Mouse (Mus musculus) midbrain, embryonic 16.5 days (tissue): ENCODE data around the gene Rlf. TPM values are rescaled to one million over a fixed set of nuclear protein-coding genes. Genes with fewer than 3 reads are reported as not detected.

Source experiments
- ATAC-seq: fragments of 200-750 bp; cut with Nextera tagmentation; 2 replicates; pipeline ENCODE4 v1.8.0; 2017; ENCODE audit warnings: moderate TSS enrichment
- H3K27ac ChIP-seq: fragments of 300-500 bp; sonication (generic); 2 replicates; pipeline ENCODE4 v1.5.1; 2014; ENCODE audit warnings: mild to moderate bottlenecking, low read length, mixed read lengths
- H3K27me3 ChIP-seq: fragments of 300-500 bp; sonication (generic); 2 replicates; pipeline ENCODE4 v1.6.1; 2014; ENCODE audit warnings: low read depth, low read length, mixed read lengths; ENCODE audit not compliant: control insufficient read depth, insufficient read depth
- H3K36me3 ChIP-seq: fragments of 300-500 bp; sonication (generic); 2 replicates; pipeline ENCODE4 v1.6.1; 2014; ENCODE audit warnings: mild to moderate bottlenecking, low read length, moderate library complexity, mixed read lengths; ENCODE audit not compliant: control insufficient read depth, insufficient read depth
- H3K4me1 ChIP-seq: fragments of 300-500 bp; sonication (generic); 2 replicates; pipeline ENCODE4 v1.6.1; 2014; ENCODE audit warnings: mild to moderate bottlenecking, low read length, mixed read lengths; ENCODE audit not compliant: control insufficient read depth, insufficient read depth
- H3K4me2 ChIP-seq: fragments of 300-500 bp; sonication (generic); 2 replicates; pipeline ENCODE4 v1.6.1; 2014; ENCODE audit warnings: mild to moderate bottlenecking, low read length, mixed read lengths
- H3K4me3 ChIP-seq: fragments of 300-500 bp; sonication (generic); 2 replicates; pipeline ENCODE4 v1.5.1; 2014; ENCODE audit warnings: low read depth, mild to moderate bottlenecking, low read length, moderate library complexity, mixed read lengths
- H3K9ac ChIP-seq: fragments of 300-500 bp; sonication (generic); 2 replicates; pipeline ENCODE4 v1.6.1; 2014; ENCODE audit warnings: low read depth, low read length, mixed read lengths
- H3K9me3 ChIP-seq: fragments of 300-500 bp; sonication (generic); replicated peaks from 2 replicates; pipeline ENCODE4 v1.6.1; 2014; ENCODE audit warnings: mild to moderate bottlenecking, low read length, mixed read lengths; ENCODE audit not compliant: control insufficient read depth, poor library complexity, severe bottlenecking
- WGBS: fragments of 180-500 bp; shearing (Covaris S2); extraction: QIAGEN DNeasy Blood & Tissue Kit; methylation state at CpG from one replicate; pipeline ENCODE4 v1.1.7; 2014; 5-methylcytosine and 5-hydroxymethylcytosine counted together
- polyA plus RNA-seq: library from polyadenylated mRNA; unstranded; fragments of >200 nt; fragmentation: Nextera tagmentation; extraction: Ambion mirVana; gene quantifications from 2 replicates; pipeline ENCODE4 v1.2.1, GENCODE M21; 2015

The Rlf gene
- polyA plus RNA-seq, 1 experiment from 2014 or later, result 29.3 TPM

DNA sequence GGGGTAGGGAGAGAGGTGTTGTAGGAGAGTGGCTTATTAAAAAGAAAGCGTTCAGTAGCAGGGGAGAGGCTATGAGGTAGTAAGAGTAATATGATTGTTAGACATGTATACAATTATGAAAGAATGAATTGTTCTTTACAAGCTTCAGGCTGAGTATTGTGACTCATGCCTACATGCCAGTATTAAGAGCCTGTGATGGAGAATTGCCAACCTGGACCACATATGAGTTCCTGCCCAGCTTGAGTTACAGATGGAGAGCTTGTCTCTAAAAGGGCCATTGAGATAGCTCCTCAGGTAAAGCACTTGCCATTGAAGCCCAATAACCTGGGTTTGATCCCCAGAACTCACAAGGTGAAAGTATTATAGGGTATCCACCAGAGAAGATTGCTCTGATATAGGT lies 8.3 kb upstream of the Rlf start:
- H3K9me3 ChIP-seq, result no peaks in the 10 kb centered on the region
- no peak overlapping the region for H3K9ac ChIP-seq
- no peak overlapping the region for H3K27ac ChIP-seq
- H3K4me2 ChIP-seq, result no peak overlapping the region
- no peak overlapping the region for H3K4me3 ChIP-seq
- H3K4me1 ChIP-seq, result no peaks in the 10 kb centered on the region
- H3K27me3 ChIP-seq, result no peaks in the 10 kb centered on the region; the same call in 1 of the 2 replicates
- WGBS, result 85% methylated on average over 1 of the region's 1 CpGs
- no peak for ATAC-seq
- no peaks in the 10 kb centered on the region for H3K36me3 ChIP-seq

DNA sequence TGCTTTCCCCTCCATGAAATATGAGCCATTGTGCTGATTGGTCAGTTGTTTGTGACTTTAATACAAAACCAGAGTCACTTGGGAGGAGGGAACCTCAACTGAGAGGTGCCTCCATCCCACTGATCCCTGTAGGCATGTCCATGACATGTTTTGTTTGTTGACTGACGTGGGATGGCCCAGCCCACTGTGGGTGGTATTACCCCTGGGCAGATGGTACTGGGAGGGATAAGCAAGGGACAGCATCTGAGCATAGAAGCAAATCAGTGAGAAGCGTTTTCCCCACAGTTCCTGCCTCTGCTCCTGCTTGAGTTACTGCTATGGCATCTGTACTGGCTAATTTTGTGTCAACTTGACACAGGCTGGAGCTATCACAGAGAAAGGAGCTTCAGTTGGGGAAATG lies 1.3 kb upstream of the Rlf start:
- Histone ChIP-seq H3K4me3 (no peak overlapping the region), H3K36me3 (no peaks in the 10 kb centered on the region), H3K4me1 (peaks cover 22% of the 10 kb centered on the region), H3K27ac (no peak overlapping the region), H3K27me3 (peaks cover 3% of the 10 kb centered on the region), H3K9ac (no peak overlapping the region), H3K9me3 (no peaks in the 10 kb centered on the region), H3K4me2 (no peak overlapping the region)
- ATAC-seq, result no peak
- WGBS, result 79% methylated on average over 2 of the region's 2 CpGs

DNA sequence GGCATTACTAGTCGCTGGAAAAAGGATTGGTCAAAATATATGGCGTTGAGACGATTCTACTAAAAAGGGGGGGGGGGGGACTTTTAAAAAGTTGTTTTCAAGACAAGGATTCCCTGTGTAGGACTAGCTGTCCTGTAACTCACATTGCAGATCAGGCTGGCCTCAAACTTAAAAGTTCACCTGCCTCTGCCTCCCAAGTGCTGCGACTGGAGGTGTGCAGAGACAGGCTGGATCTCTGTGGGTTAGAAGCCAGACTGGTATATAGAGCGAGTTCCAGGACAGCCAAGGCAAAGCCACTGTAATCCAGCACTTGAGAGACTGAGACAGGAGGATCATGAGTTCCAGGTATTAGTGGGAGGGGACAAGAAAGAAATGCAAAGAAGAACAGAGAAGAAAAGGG lies 605 bp upstream of the Rlf start:
- 23% methylated on average over 5 of the region's 5 CpGs for WGBS
- ATAC-seq, result peak; percentile 66
- peaks cover 3% of the 10 kb centered on the region for H3K27me3 ChIP-seq
- peak overlapping the region; percentile 97 for H3K4me3 ChIP-seq
- H3K9ac ChIP-seq, result peak overlapping the region; percentile 69
- H3K4me2 ChIP-seq, result peak overlapping the region; percentile 53
- peaks cover 22% of the 10 kb centered on the region for H3K4me1 ChIP-seq
- H3K36me3 ChIP-seq, result no peaks in the 10 kb centered on the region
- H3K9me3 ChIP-seq, result no peaks in the 10 kb centered on the region
- peak overlapping the region; percentile 94 for H3K27ac ChIP-seq

DNA sequence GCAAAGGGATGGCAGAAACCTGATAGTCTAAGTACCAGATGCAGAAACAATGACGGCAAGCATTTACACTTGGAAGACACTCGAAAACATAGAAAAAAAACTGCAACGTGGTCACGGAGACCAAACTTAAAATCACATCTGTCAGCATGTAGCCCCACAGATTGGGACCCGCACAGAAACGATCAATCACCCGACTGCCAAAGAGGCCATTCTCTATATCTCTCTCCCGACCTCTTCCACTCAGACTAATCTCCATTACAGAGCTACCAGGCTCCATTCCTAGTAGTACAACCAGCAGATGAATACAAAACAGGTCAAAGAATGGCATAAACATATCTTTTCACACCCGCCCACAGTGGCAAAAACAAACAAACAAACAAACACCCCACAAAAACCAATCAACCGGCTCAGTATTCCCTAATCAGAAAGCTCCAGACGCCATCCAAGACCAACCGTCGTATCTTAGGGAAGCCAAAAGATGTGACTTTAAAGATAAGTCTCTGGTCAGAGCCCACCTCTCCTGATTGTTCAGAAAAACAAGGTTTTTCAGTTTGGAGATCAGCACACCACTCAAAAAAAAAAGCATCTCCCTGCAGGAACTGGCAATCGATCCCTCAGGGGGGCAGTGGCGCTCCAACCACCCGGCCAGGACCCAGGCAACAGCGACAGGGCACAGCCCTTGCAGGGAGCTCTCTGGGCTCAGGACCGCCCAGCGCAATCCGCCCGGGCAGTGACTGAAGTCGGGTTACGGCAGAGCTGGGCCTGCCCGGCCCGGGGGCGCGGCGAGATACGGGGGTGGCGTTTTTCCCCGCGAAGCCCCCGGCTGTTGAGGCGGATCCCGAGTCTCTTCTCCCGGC lies 720 bp downstream of the Rlf start:
- 2% methylated on average over 35 of the region's 36 CpGs for WGBS
- peak overlapping the region; percentile 94 for H3K27ac ChIP-seq

DNA sequence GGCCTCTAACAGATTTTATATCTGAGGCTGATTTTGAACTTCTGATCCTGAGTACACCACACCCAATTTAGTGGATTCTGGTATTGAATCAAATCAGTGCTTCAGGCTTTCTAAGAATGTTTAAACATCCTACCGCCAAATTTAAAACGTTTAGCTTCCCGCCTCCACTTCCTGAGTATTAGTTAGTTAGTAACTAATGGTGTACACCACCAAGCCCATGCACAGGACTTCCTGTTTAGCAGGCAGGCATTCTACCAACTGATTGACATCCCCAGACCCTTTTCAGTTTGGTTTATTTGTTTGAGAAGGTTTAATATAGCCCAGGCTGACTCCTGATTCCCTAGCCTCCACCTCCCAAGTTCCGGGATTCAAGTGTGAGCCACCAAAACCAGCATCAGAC lies 6.0 kb downstream of the Rlf start:
- WGBS, result 90% methylated on average over 4 of the region's 4 CpGs
- Histone ChIP-seq H3K27ac (no peak overlapping the region), H3K4me1 (peaks cover 17% of the 10 kb centered on the region), H3K9ac (no peak overlapping the region), H3K9me3 (peaks cover 2% of the 10 kb centered on the region; the same call in 1 of the 2 replicates), H3K4me3 (no peak overlapping the region), H3K27me3 (no peaks in the 10 kb centered on the region), H3K36me3 (no peaks in the 10 kb centered on the region), H3K4me2 (no peak overlapping the region)
- no peak for ATAC-seq

More for the DNA sequence above, 720 bp downstream of the Rlf start:
- Histone ChIP-seq H3K9me3 (no peaks in the 10 kb centered on the region), H3K27me3 (peaks cover 3% of the 10 kb centered on the region), H3K36me3 (no peaks in the 10 kb centered on the region), H3K4me1 (peaks cover 22% of the 10 kb centered on the region), H3K4me2 (peak overlapping the region; percentile 74), H3K9ac (peak overlapping the region; percentile 96), H3K4me3 (peak overlapping the region; percentile 97)
- peak; percentile 85 for ATAC-seq

DNA sequence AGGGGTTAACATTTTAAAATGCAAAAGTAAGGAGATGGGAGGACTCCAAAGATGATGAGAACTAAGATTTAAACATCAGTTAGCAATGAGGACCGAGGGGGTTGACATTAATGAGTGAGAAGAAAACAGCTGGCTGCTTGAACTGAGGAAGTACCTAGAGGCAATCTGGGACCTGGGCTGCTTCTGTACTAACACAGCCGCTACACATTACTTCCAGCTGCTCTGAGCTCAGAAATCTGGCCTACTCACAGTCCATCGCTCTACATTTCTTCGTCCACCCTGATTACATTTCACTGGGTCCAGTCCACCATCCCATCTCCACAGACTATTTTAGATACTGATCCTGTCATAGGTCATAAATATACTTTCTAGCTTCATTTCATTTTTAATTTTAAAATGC lies 17.0 kb downstream of the Rlf start:
- H3K4me3 ChIP-seq, result no peak overlapping the region

DNA sequence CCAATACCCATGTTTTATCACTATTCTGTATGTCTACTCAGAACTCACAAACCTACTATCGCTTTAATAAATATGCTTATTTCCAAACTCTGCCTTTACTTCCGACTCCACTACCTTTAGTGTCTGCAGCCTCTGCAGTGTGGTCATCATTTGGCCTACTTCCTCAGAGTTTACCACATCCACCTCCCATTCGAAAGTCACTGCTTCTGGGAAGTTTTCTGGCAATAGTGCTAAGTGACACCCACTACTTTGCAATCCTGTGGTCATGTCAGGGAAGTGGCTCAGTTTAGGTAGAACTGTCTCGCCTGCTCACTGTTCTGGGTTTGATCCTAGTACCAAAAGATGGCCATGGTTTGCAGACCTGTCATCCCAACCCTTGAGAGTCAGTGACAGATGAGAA lies 17.9 kb downstream of the Rlf start:
- H3K9ac ChIP-seq, result no peak overlapping the region
- H3K36me3 ChIP-seq, result no peaks in the 10 kb centered on the region
- H3K4me3 ChIP-seq, result no peak overlapping the region
- no peak overlapping the region for H3K27ac ChIP-seq
- ATAC-seq, result no peak
- H3K4me1 ChIP-seq, result no peaks in the 10 kb centered on the region
- H3K27me3 ChIP-seq, result no peaks in the 10 kb centered on the region
- no peaks in the 10 kb centered on the region for H3K9me3 ChIP-seq
- H3K4me2 ChIP-seq, result no peak overlapping the region
- 97% methylated on average over 4 of the region's 4 CpGs for WGBS

More for the DNA sequence above, 17.0 kb downstream of the Rlf start:
- ATAC-seq, result no peak
- no peaks in the 10 kb centered on the region for H3K27me3 ChIP-seq
- H3K4me2 ChIP-seq, result no peak overlapping the region
- H3K36me3 ChIP-seq, result no peaks in the 10 kb centered on the region
- no peaks in the 10 kb centered on the region for H3K9me3 ChIP-seq
- 89% methylated on average over 4 of the region's 4 CpGs for WGBS
- no peaks in the 10 kb centered on the region for H3K4me1 ChIP-seq
- no peak overlapping the region for H3K27ac ChIP-seq
- H3K9ac ChIP-seq, result no peak overlapping the region

DNA sequence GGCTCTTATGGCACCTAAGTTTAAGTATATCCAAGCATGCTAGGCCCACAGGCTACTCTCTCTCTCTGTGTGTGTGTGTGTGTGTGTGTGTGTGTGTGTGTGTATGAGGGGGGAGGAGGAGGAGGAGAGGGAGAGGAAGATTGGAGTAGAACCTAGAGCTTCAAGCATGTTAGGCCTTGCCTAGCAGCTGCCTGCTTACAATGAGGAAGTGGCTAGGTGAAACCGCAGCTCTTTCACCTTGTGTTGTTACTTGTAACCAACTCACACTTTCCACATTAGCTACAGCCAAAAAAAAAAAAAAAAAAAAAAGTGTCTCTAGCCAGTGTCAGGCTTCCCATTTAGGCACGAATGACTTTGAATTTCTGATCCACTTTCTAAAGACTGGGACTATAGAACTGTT lies 18.7 kb downstream of the Rlf start:
- no peak overlapping the region for H3K4me3 ChIP-seq
- H3K9me3 ChIP-seq, result no peaks in the 10 kb centered on the region
- no peaks in the 10 kb centered on the region for H3K4me1 ChIP-seq
- no peak overlapping the region for H3K4me2 ChIP-seq
- ATAC-seq, result no peak
- no peaks in the 10 kb centered on the region for H3K27me3 ChIP-seq
- no peak overlapping the region for H3K9ac ChIP-seq
- H3K36me3 ChIP-seq, result no peaks in the 10 kb centered on the region
- WGBS, result 98% methylated on average over 2 of the region's 2 CpGs
- H3K27ac ChIP-seq, result no peak overlapping the region

DNA sequence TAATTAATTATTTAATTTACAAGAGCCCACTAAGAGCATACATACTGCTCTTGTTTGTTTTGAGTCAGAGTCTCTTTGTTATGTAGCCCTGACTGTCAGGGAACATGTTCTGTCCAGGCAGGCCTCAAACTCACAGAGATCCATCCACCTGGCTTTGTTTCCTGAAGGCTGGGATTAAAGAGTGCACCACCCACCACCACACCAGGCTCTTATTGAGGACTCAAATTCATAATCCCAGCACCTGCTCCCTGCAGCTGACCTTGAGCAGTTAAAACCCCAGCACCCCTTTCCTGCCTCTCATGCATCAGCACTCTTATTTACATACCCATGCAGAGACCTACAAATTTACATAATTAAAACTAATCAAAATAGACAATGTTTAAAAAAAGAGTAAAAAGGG lies 20.1 kb downstream of the Rlf start:
- no peaks in the 10 kb centered on the region for H3K27me3 ChIP-seq
- H3K4me1 ChIP-seq, result no peaks in the 10 kb centered on the region
- H3K36me3 ChIP-seq, result no peaks in the 10 kb centered on the region
- no peaks in the 10 kb centered on the region for H3K9me3 ChIP-seq
- H3K9ac ChIP-seq, result no peak overlapping the region
- H3K27ac ChIP-seq, result no peak overlapping the region
- H3K4me3 ChIP-seq, result no peak overlapping the region
- no peak for ATAC-seq
- H3K4me2 ChIP-seq, result no peak overlapping the region
